Mouse (Mus musculus) R1 (cell line): ENCODE measurements at regions not wholly inside any gene's neighbourhood (a gene's known extent, or its start where the extent isn't known, plus 50 kb on each side); places are given as distances from the start of the nearest gene placed in this dataset.
A peak's percentile ranks its signal among the peaks of the same experiment; 100 is the strongest.
"Not testable (repeated sequence)": the region's sequence is repeated elsewhere in the genome, so short reads cannot be mapped to it uniquely, and the experiment has no call there.

Experiments used
- DNase-seq: peaks from one replicate; pipeline ENCODE4 v3.0.0-alpha.2; 2018; ENCODE audit warnings: low read depth, low spot score

DNA sequence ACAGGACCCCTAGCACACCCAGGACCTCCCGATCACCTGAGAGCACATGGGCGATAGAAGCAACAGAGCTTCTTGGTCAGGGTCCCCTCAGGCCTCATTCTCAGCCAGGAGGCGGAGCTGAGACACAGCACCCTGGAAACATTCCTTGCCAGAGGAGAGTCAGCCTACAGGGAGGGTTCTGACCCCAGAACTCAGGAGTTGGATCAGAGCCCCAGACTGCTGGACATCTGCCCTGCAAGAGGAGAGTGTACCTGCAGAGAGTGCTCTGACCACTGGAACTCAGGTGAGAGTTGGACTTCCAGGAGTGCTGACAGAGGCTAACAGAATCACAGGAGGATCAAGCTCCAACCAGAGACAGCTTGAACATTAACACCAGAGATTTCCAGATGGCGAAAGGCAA, 76.1 kb downstream of the Gpr85 start:
- not testable (repeated sequence) for DNase-seq

DNA sequence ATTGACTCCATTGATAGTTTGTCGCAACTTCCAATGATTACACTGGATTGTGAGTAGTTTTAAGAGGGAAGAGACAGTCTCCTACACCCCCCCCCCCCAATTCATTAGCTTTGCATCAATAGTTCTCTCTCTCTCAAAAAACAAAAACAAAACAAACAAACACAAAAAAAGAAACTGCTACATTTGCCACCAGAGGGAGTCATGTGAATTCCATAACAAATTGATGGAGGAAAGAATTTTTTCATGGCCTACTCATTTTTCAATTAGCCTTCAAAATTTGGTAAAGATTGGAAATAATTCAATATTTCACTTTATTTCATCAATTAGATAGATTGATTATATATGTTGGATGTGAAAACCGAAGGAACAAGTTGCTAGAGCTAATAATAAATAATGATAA, 80.3 kb downstream of the Gpr85 start:
- DNase-seq, result no peak

DNA sequence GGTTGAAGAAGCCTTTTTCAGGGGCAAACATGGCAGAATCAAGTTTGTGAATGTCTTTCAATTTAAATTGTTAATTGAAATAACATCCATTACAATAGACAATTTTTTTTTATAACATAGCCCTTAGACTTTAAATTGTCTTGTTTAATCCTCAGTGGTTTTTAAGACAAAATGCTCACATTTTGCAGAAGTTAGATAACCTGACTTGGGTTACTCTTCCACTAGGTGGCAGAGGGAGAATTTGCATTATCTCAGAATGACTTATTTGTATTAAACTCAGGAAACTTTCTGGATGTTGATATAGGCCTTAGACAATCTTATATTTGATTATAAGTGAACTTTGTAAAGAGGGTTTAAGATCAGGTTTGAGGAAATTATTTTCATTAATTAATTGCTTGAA, 80.8 kb downstream of the Gpr85 start:
- DNase-seq, result no peak

DNA sequence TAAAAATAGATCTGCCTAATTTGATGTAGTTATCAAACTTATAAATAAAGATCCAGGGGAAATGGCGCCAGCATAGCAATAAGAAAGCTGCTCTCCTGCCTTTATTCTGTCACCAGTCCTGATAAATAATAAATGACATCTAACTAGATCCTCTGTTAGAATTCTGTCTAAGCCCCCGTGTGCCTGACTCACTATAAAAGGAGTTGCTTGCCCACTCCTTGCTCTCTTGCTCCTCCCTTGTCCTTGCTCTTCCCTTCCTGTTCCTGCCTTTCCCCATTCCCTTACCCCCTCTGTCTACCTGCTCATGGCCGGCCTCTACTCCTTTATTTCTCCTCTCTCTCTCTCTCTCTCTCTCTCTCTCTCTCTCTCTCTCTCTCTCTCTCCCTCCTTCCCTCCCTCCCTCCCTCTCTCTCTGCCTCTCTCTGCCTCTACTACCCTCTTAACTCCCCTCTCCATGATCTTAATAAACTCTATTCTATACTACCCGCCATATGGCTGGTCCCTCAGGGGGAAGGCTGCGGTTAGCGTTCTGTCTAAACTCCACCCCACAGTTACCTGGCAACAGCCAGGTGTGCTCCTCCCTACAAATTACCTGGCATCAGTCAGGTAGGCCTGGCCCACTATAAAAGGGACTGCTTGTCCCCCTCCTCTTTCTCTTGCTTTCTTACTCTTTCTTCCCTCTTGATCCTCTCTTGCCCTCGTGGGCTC, 71.3 kb upstream of the Bmt2 start:
- peak; percentile 36 for DNase-seq

DNA sequence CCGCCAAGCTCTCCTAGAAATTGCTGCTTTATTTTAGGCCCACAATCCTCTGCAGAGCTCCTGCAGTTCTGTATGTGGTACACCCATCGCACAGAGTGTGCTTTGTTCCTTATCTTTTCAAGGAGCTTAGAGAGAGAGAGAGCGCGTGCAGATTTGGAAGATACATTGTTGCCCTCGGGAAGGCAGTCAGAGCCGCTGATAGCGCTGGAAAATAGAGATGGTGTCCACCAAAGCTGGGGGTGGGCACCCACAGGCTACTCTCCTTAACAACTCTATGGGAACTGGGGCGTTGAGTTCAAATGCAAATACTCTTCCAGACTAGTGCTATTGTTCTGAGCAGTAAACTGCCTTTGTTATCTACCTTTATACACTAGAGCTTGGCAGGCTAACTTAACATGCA, 70.2 kb upstream of the Bmt2 start:
- peak; percentile 89 for DNase-seq

DNA sequence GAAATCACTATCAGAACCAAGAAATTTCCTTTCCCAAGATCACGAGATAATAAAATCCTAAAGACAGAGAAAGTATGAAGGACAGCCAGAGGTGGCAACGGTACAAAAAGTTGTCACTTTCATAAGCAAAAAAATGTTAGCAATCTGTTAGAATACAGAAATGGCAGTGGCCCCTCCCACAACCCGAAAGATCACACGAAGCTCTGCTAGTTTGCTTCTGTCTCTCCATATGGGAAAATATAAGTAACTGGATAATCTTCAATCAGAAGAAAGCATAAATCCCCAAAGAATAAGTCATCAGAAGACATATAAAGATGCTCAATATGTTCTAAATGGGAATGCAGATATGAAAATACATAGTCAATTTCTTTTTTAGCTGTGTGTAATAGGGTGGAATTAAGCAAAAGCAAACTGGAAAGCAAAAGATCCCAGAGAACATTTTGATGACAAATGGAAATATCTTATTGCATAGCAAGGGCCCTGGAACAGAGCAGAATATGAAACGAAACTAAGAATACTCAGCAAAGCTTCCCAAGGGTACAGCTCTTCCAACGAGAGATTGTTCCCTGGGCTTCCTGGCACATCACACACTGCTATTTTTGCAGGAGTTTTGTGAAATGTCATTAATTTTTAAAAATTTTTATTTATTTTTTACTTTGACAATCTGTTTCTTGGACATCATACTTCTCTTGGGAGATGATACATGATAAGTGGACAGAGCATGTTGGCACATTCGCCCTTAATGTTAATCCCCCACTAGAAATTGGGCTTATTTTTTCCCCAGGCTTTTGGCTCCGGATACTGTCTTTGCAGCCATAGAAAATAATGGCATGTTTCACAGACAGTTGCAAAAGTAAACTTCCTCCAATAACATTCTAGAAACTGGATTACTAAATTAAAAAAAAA, 69.1 kb upstream of the Bmt2 start:
- no peak for DNase-seq
